Mouse (Mus musculus): ENCODE results near the gene Mrpl48. TPM values are rescaled to one million over a fixed set of nuclear protein-coding genes. Genes with fewer than 3 reads are reported as not detected.

The Mrpl48 gene
- total and polyA plus RNA-seq, 2 experiments, result 9.5 to 24.6 TPM

DNA sequence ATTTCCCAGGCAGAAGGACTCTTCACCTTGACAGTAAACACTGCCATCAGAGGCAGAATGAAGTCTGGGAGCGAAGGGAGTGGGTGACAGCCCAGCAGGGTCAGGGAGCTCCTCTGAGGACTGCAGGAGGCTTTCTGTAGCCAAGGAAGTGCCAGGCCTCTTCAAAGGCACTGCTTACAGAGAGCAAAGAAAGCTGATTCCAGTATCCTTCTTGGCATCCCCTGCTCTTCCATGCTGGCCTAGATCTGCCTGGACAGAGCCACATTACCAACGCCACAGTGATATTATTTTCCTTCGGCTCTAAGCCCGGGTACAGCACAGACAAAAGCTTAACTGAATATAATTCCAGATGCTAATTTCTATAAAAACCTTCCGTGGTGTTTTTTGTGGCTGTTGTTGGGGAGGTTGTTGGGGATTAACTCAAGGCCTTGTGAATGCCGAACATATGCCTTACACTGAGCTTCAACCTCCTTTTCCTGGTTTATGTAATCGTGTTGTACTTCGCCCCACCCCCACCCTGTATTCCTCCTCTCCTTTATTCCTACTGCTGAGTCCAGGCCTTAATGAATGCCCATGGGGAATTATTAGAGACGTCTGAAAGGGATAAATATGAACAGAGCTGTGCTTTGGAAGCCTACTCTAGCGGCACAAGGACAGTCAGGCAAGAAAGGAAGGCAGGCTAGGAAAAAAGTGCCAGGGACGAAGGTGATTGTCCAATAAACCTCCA is 46.1 kb downstream of the Mrpl48 start:
- H3K36me3 ChIP-seq (ENCODE audit: control insufficient read depth, insufficient read depth, low read length), result peaks cover 3% of the 10 kb centered on the region; the same call in 1 of the 2 replicates
- no peaks in the 10 kb centered on the region for H3K27me3 ChIP-seq (ENCODE audit: control insufficient read depth, insufficient read depth, low read length)
- no peak overlapping the region for H3K4me3 ChIP-seq (ENCODE audit: insufficient read depth, low read depth, low read length)
- no peak for DNase-seq (ENCODE audit: extremely low read depth, low read depth, low spot score)
- H3K4me1 ChIP-seq (ENCODE audit: control insufficient read depth, insufficient read depth, low read length), result no peaks in the 10 kb centered on the region
- no peak for TF ChIP-seq POLR2A (IDR thresholded peaks at IDR 0.05; ENCODE audit: extremely low read depth, insufficient read depth, low read length)
- no peak for TF ChIP-seq CTCF (IDR thresholded peaks at IDR 0.05; ENCODE audit: low read depth, low read length)
- 78% methylated on average over 11 of the region's 11 CpGs for WGBS
- H3K9ac ChIP-seq (ENCODE audit: low read depth, low read length), result no peak overlapping the region
- H3K79me2 ChIP-seq (ENCODE audit: control insufficient read depth, insufficient read depth, low read length), result no peaks in the 10 kb centered on the region; the same call in 1 of the 2 replicates
- no peak overlapping the region for H3K27ac ChIP-seq (replicated peaks; ENCODE audit: insufficient read depth, low read depth, low read length)

DNA sequence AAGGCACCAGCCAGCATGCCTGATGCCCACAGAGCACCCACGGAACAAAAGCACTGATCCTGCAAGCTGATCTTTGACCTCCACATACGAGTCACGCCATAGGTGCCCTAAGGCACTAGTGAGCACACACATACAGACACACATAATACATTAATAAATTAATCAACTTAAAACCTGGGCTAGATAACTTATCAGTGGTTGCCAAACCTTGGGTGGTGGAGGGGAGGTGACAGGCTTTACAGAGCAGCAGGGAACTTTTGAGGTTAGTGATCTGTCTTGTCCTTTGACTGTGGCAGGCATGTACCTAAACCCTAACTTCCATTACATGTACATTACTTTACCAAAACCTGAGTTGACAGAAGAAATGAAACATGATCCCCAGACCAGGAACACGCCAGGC is 48.8 kb downstream of the Mrpl48 start:
- Histone ChIP-seq H3K4me1 (ENCODE audit: control insufficient read depth, insufficient read depth, low read length) (peaks cover 10% of the 10 kb centered on the region), H3K4me3 (ENCODE audit: insufficient read depth, low read depth, low read length) (no peak overlapping the region), H3K36me3 (ENCODE audit: control insufficient read depth, insufficient read depth, low read length) (no peaks in the 10 kb centered on the region), H3K27ac (replicated peaks; ENCODE audit: insufficient read depth, low read depth, low read length) (no peak overlapping the region), H3K27me3 (ENCODE audit: control insufficient read depth, insufficient read depth, low read length) (no peaks in the 10 kb centered on the region), H3K79me2 (ENCODE audit: control insufficient read depth, insufficient read depth, low read length) (no peaks in the 10 kb centered on the region), H3K9ac (ENCODE audit: low read depth, low read length) (no peak overlapping the region)
- TF ChIP-seq POLR2A (IDR thresholded peaks at IDR 0.05; ENCODE audit: extremely low read depth, insufficient read depth, low read length), result no peak
- no peak for TF ChIP-seq CTCF (IDR thresholded peaks at IDR 0.05; ENCODE audit: low read depth, low read length)
- WGBS, result 89% methylated on average over 4 of the region's 4 CpGs
- DNase-seq (ENCODE audit: extremely low read depth, low read depth, low spot score), result no peak

DNA sequence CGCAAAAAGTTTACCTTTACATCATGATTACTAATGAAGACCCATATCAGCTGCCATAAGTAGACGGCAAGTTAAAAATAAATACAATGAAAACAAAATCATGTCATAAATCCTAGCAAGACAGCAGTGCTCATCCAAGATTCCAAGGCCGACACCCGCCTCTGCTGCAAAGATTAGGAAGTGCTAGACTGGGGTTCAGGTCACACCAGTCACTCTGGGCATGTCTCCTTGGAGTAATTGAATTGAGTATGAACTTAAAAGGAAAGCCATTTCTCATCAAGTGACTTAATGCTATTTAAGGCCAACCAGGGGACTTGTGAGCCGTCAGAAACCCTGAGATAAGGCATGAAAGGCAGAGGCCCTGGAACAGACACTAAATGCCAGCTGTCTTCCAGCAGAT is 50.9 kb downstream of the Mrpl48 start:
- H3K9ac ChIP-seq (ENCODE audit: low read depth, low read length), result no peak overlapping the region
- H3K79me2 ChIP-seq (ENCODE audit: control insufficient read depth, insufficient read depth, low read length), result no peaks in the 10 kb centered on the region
- TF ChIP-seq CTCF (IDR thresholded peaks at IDR 0.05; ENCODE audit: low read depth, low read length), result no peak
- TF ChIP-seq POLR2A (IDR thresholded peaks at IDR 0.05; ENCODE audit: extremely low read depth, insufficient read depth, low read length), result no peak
- 84% methylated on average over 5 of the region's 5 CpGs for WGBS
- DNase-seq (ENCODE audit: extremely low read depth, low read depth, low spot score), result no peak
- H3K36me3 ChIP-seq (ENCODE audit: control insufficient read depth, insufficient read depth, low read length), result no peaks in the 10 kb centered on the region
- no peaks in the 10 kb centered on the region for H3K27me3 ChIP-seq (ENCODE audit: control insufficient read depth, insufficient read depth, low read length)
- H3K4me3 ChIP-seq (ENCODE audit: insufficient read depth, low read depth, low read length), result no peak overlapping the region
- no peak overlapping the region for H3K27ac ChIP-seq (replicated peaks; ENCODE audit: insufficient read depth, low read depth, low read length)
- H3K4me1 ChIP-seq (ENCODE audit: control insufficient read depth, insufficient read depth, low read length), result peaks cover 11% of the 10 kb centered on the region

DNA sequence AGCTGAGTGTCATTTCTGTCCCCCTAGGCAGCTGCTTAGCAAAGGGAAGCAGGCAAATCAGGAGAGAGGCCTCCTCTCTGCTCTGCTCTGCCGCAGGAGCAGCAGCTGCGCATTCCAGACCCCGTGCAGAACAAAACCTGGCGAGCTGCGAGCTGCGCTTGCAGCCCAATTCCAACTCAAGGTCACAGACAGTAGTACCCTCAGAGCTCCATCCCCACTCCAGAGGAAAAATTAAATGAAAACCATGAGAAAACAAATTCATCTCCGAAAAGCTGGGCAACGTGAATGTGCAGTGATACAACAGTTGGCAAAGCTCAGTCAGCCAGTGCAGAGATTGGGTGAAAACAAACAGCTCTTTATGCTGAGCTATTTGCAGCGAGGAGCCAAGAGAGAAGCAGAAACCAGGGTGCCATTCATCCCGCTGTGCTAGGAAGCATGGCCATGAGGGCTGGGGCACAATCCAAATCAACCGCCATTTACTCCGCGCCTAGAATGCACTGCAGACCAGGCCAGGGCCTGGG is 52.6 kb downstream of the Mrpl48 start:
- Histone ChIP-seq H3K27me3 (ENCODE audit: control insufficient read depth, insufficient read depth, low read length) (no peaks in the 10 kb centered on the region), H3K27ac (replicated peaks; ENCODE audit: insufficient read depth, low read depth, low read length) (peak overlapping the region; percentile 94), H3K4me1 (ENCODE audit: control insufficient read depth, insufficient read depth, low read length) (peaks cover 11% of the 10 kb centered on the region), H3K79me2 (ENCODE audit: control insufficient read depth, insufficient read depth, low read length) (no peaks in the 10 kb centered on the region), H3K9ac (ENCODE audit: low read depth, low read length) (peak overlapping the region; percentile 35), H3K4me3 (ENCODE audit: insufficient read depth, low read depth, low read length) (no peak overlapping the region), H3K36me3 (ENCODE audit: control insufficient read depth, insufficient read depth, low read length) (no peaks in the 10 kb centered on the region; the same call in 1 of the 2 replicates)
- TF ChIP-seq POLR2A (IDR thresholded peaks at IDR 0.05; ENCODE audit: extremely low read depth, insufficient read depth, low read length), result no peak
- DNase-seq (ENCODE audit: extremely low read depth, low read depth, low spot score), result peak; percentile 76
- 21% methylated on average over 13 of the region's 13 CpGs for WGBS

DNA sequence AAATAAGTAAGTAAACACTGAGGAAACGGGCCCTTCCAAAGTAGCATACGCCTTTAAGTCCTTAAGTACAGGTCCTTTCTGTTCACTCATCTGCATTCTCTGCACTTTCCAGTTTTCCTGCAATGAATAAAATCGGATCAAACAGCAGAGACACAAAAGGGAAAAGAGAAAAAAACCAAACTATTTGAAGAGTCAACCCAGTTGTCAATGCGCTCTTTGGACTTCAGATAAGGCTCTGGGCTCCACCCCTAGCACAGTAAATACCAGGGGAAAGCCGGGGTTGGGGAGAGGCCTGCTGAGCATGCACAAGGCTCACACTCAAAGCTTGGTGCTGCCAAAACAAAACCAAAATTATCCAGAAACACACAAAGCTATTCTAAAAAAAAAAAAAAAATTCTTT is 53.2 kb downstream of the Mrpl48 start:
- Histone ChIP-seq H3K9ac (ENCODE audit: low read depth, low read length) (no peak overlapping the region), H3K27ac (replicated peaks; ENCODE audit: insufficient read depth, low read depth, low read length) (peak overlapping the region; percentile 94), H3K4me3 (ENCODE audit: insufficient read depth, low read depth, low read length) (no peak overlapping the region), H3K79me2 (ENCODE audit: control insufficient read depth, insufficient read depth, low read length) (no peaks in the 10 kb centered on the region), H3K36me3 (ENCODE audit: control insufficient read depth, insufficient read depth, low read length) (no peaks in the 10 kb centered on the region; the same call in 1 of the 2 replicates), H3K4me1 (ENCODE audit: control insufficient read depth, insufficient read depth, low read length) (peaks cover 11% of the 10 kb centered on the region), H3K27me3 (ENCODE audit: control insufficient read depth, insufficient read depth, low read length) (no peaks in the 10 kb centered on the region)
- TF ChIP-seq POLR2A (IDR thresholded peaks at IDR 0.05; ENCODE audit: extremely low read depth, insufficient read depth, low read length), result 0 out of 2 replicates have a peak, but pooled peaks have one; percentile 28
- TF ChIP-seq CTCF (IDR thresholded peaks at IDR 0.05; ENCODE audit: low read depth, low read length), result no peak
- 22% methylated on average over 5 of the region's 5 CpGs for WGBS
- DNase-seq (ENCODE audit: extremely low read depth, low read depth, low spot score), result peak; percentile 93

All from liver, adult 2 months (tissue).